In genomic region chr6:8084806-8085205, GRCm38 (mm10) we compare ENCODE assay signal across 22 mouse cellular contexts.
DNase-seq lines count a peak whose midpoint lies in the region; ATAC-seq and TF ChIP-seq lines count a peak whose summit lies in the region.
"Had no signal": no experiment of that assay in that cellular context is flagged by ENCODE, and none has a peak within 500 bp of the region (broad histone marks: within the 10 kb centered on the region; RNA-seq: fewer than 3 reads in every experiment).

No protein-coding gene starts in this region.

- H3K9ac ChIP-seq in limb, embryonic 13.5 days: no peak overlapping the region
- no peak overlapping the region for H3K9ac ChIP-seq in forebrain, embryonic 16.5 days (replicated peaks; ENCODE audit: low read depth, low read length)
- H3K9ac ChIP-seq: embryonic facial prominence, embryonic 12.5 days; embryonic facial prominence, embryonic 15.5 days; heart, embryonic 13.5 days; hindbrain, embryonic 14.5 days had no signal

- peak overlapping the region; percentile 46 for H3K4me3 ChIP-seq in megakaryocyte, embryonic 14.5 days (replicated peaks)
- H3K4me3 ChIP-seq in C2C12 (ENCODE audit: insufficient read depth, poor library complexity, severe bottlenecking): no peak overlapping the region
- H3K4me3 ChIP-seq in limb, embryonic 13.5 days: no peak overlapping the region
- no peak overlapping the region for H3K4me3 ChIP-seq in forebrain, embryonic 16.5 days (replicated peaks; ENCODE audit: low read length)
- H3K4me3 ChIP-seq: embryonic facial prominence, embryonic 12.5 days; embryonic facial prominence, embryonic 15.5 days; heart, adult 2 months; heart, embryonic 10.5 days; heart, embryonic 13.5 days had no signal

- no peaks in the 10 kb centered on the region for H3K79me3 ChIP-seq in C2C12 (ENCODE audit: low read depth)

- DNase-seq in urinary bladder, adult 2 months (ENCODE audit: low spot score): no peak
- DNase-seq: adrenal gland, adult 8-10 months; adrenal gland, postnatal 25 days; cerebellum, adult 11-12 months; cerebellum, adult 9-10 months; gastrocnemius, postnatal 36 days; heart, adult 2 months; heart, postnatal 14 days; heart, postnatal 4 days had no signal

- no peak overlapping the region for H3K27ac ChIP-seq in limb, embryonic 13.5 days
- no peak overlapping the region for H3K27ac ChIP-seq in forebrain, embryonic 16.5 days (ENCODE audit: low read length)
- H3K27ac ChIP-seq: embryonic facial prominence, embryonic 12.5 days; embryonic facial prominence, embryonic 15.5 days; heart, adult 2 months; heart, embryonic 10.5 days; heart, embryonic 13.5 days; hindbrain, embryonic 14.5 days; hindbrain, postnatal 0 days had no signal

- 48% methylated on average over 7 of the region's 7 CpGs for WGBS in limb, embryonic 13.5 days
- WGBS in forebrain, embryonic 16.5 days: 81% methylated on average over 7 of the region's 7 CpGs

- H3K9me3 ChIP-seq in megakaryocyte, embryonic 14.5 days: no peaks in the 10 kb centered on the region
- no peaks in the 10 kb centered on the region for H3K9me3 ChIP-seq in limb, embryonic 13.5 days
- H3K9me3 ChIP-seq in forebrain, embryonic 16.5 days (ENCODE audit: control insufficient read depth, low read length): no peaks in the 10 kb centered on the region
- H3K9me3 ChIP-seq: embryonic facial prominence, embryonic 12.5 days; embryonic facial prominence, embryonic 15.5 days; heart, embryonic 10.5 days; heart, embryonic 13.5 days had no signal

- H3ac ChIP-seq in C2C12 (ENCODE audit: control insufficient read depth, insufficient read length, low read depth): no peak overlapping the region

- no peak for TF ChIP-seq CTCF in C2C12 (IDR thresholded peaks at IDR 0.05; ENCODE audit: control insufficient read depth, insufficient read depth, insufficient read length)

- no peak overlapping the region for H3K4me2 ChIP-seq in limb, embryonic 13.5 days (replicated peaks)
- no peak overlapping the region for H3K4me2 ChIP-seq in forebrain, embryonic 16.5 days (ENCODE audit: low read length)
- H3K4me2 ChIP-seq: embryonic facial prominence, embryonic 12.5 days; embryonic facial prominence, embryonic 15.5 days; heart, embryonic 13.5 days; hindbrain, embryonic 14.5 days had no signal

- H3K27me3 ChIP-seq in megakaryocyte, embryonic 14.5 days (replicated peaks): no peaks in the 10 kb centered on the region
- H3K27me3 ChIP-seq in C2C12 (ENCODE audit: control insufficient read depth, insufficient read depth, insufficient read length): no peaks in the 10 kb centered on the region
- H3K27me3 ChIP-seq in limb, embryonic 13.5 days: no peaks in the 10 kb centered on the region
- H3K27me3 ChIP-seq in forebrain, embryonic 16.5 days (replicated peaks; ENCODE audit: control insufficient read depth, insufficient read depth, low read length): no peaks in the 10 kb centered on the region
- H3K27me3 ChIP-seq: embryonic facial prominence, embryonic 12.5 days; embryonic facial prominence, embryonic 15.5 days; heart, embryonic 13.5 days had no signal

- H3K36me3 ChIP-seq in megakaryocyte, embryonic 14.5 days (replicated peaks; ENCODE audit: low read length): no peaks in the 10 kb centered on the region
- no peaks in the 10 kb centered on the region for H3K36me3 ChIP-seq in C2C12 (ENCODE audit: control insufficient read depth, insufficient read depth)
- H3K36me3 ChIP-seq in limb, embryonic 13.5 days: no peaks in the 10 kb centered on the region
- no peaks in the 10 kb centered on the region for H3K36me3 ChIP-seq in forebrain, embryonic 16.5 days (ENCODE audit: control insufficient read depth, insufficient read depth)
- H3K36me3 ChIP-seq: embryonic facial prominence, embryonic 12.5 days; embryonic facial prominence, embryonic 15.5 days; heart, embryonic 10.5 days; heart, embryonic 13.5 days had no signal

- no peak for ATAC-seq in megakaryocyte, adult 5-6 weeks (ENCODE audit: poor library complexity, severe bottlenecking)
- peak; percentile 49; the same call in 1 of the 2 replicates for ATAC-seq in limb, embryonic 13.5 days (ENCODE audit: low FRiP score, low read depth)
- no peak for ATAC-seq in forebrain, embryonic 16.5 days
- ATAC-seq: activated CD4-positive, CD25-positive, alpha-beta regulatory T cell, adult 4 months; forebrain, embryonic 14.5 days; hindbrain, postnatal 0 days had no signal

- no peaks in the 10 kb centered on the region for H3K79me2 ChIP-seq in C2C12 (ENCODE audit: control insufficient read depth, insufficient read depth)

- H3K4me1 ChIP-seq in megakaryocyte, embryonic 14.5 days: no peaks in the 10 kb centered on the region
- peaks cover 17% of the 10 kb centered on the region for H3K4me1 ChIP-seq in limb, embryonic 13.5 days
- H3K4me1 ChIP-seq in forebrain, embryonic 16.5 days (replicated peaks; ENCODE audit: control insufficient read depth, insufficient read depth, low read length): no peaks in the 10 kb centered on the region
- H3K4me1 ChIP-seq: embryonic facial prominence, embryonic 15.5 days; heart, embryonic 13.5 days had no signal

TF ChIP-seq in C2C12, 6 proteins besides CTCF, POLR2A, EP300 and RAD21:
- TF ChIP-seq MYOD1 (IDR thresholded peaks at IDR 0.05; ENCODE audit: control insufficient read depth, insufficient read length, low read depth) (peak; percentile 71), MAX (IDR thresholded peaks at IDR 0.05) (no peak), FOSL1 (IDR thresholded peaks at IDR 0.05; ENCODE audit: insufficient read depth, low read length, poor library complexity, severe bottlenecking) (no peak)
